Mouse (Mus musculus) forebrain, postnatal 0 days (tissue): ENCODE results near the gene Nol12. TPM values are rescaled to one million over a fixed set of nuclear protein-coding genes. Genes with fewer than 3 reads are reported as not detected.

Experiments used
- ATAC-seq: fragments of 200-750 bp; cut with Nextera tagmentation; 2 replicates; pipeline ENCODE4 v1.8.0; 2017; ENCODE audit warnings: mild to moderate bottlenecking, moderate library complexity
- DNase-seq: peaks from one replicate; pipeline ENCODE4 v3.0.0-alpha.2; 2015
- H3K27ac ChIP-seq: fragments of 300-500 bp; sonication (generic); 2 replicates; pipeline ENCODE4 v1.5.1; 2014; ENCODE audit warnings: low read depth, mild to moderate bottlenecking, antibody characterized with exemption, low read length, moderate library complexity, mixed read lengths
- H3K27me3 ChIP-seq: fragments of 300-500 bp; sonication (generic); 2 replicates; pipeline ENCODE4 v1.6.1; 2014; ENCODE audit warnings: mild to moderate bottlenecking, low read length, mixed read lengths; ENCODE audit not compliant: insufficient read depth
- H3K36me3 ChIP-seq: fragments of 300-500 bp; sonication (generic); 2 replicates; pipeline ENCODE4 v1.6.1; 2014; ENCODE audit warnings: mild to moderate bottlenecking, moderate library complexity; ENCODE audit not compliant: insufficient read depth
- H3K4me1 ChIP-seq: fragments of 300-500 bp; sonication (generic); 2 replicates; pipeline ENCODE4 v1.6.1; 2014; ENCODE audit warnings: antibody characterized with exemption; ENCODE audit not compliant: insufficient read depth
- H3K4me2 ChIP-seq: fragments of 300-500 bp; sonication (generic); 2 replicates; pipeline ENCODE4 v1.6.1; 2014; ENCODE audit warnings: low read depth, mild to moderate bottlenecking, moderate library complexity
- H3K4me3 ChIP-seq: fragments of 300-500 bp; sonication (generic); 2 replicates; pipeline ENCODE4 v1.5.1; 2014; ENCODE audit warnings: low read depth, low read length, mixed read lengths
- H3K9ac ChIP-seq: fragments of 300-500 bp; sonication (generic); 2 replicates; pipeline ENCODE4 v1.6.1; 2014; ENCODE audit warnings: mild to moderate bottlenecking
- H3K9me3 ChIP-seq: fragments of 300-500 bp; sonication (generic); 2 replicates; pipeline ENCODE4 v1.6.1; 2016; ENCODE audit warnings: low read length
- CTCF ChIP-seq: sonication (generic); IDR thresholded peaks from 2 replicates; pipeline ENCODE4 v1.5.1; 2016; ENCODE audit warnings: antibody characterized with exemption, control low read depth, low read depth
- WGBS: fragments of 180-500 bp; shearing (Covaris S2); extraction: QIAGEN DNeasy Blood & Tissue Kit; methylation state at CpG from one replicate; pipeline ENCODE4 v1.1.7; 2014; 5-methylcytosine and 5-hydroxymethylcytosine counted together
- polyA plus RNA-seq: library from polyadenylated mRNA; unstranded; fragments of >200 nt; fragmentation: Nextera tagmentation; extraction: Ambion mirVana; gene quantifications from 2 replicates; pipeline ENCODE4 v1.2.1, GENCODE M21; 2015
- total RNA-seq: library from RNA; depleted of rRNA; stranded (reverse); fragments of >200 nt; gene quantifications from 2 replicates; pipeline ENCODE4 v1.2.3, GENCODE M21; 2014

The Nol12 gene
- total and polyA plus RNA-seq, 2 experiments from 2014 or later, result 17.6 to 60.3 TPM

GRCm38 (mm10) chr15:78908399-78908798, 26.3 kb upstream of the Nol12 start:
- Histone ChIP-seq H3K27me3 (no peaks in the 10 kb centered on the region), H3K4me1 (peaks cover 5% of the 10 kb centered on the region; the same call in 1 of the 2 replicates), H3K4me2 (no peak overlapping the region), H3K36me3 (no peaks in the 10 kb centered on the region; the same call in 1 of the 2 replicates), H3K9me3 (no peaks in the 10 kb centered on the region), H3K27ac (no peak overlapping the region), H3K4me3 (no peak overlapping the region), H3K9ac (no peak overlapping the region)
- no peak for DNase-seq
- no peak for ATAC-seq
- TF ChIP-seq CTCF, result no peak
- WGBS, result 79% methylated on average over 7 of the region's 7 CpGs

- 89% methylated on average over 8 of the region's 8 CpGs for WGBS
- no peak for ATAC-seq
Observed at GRCm38 (mm10) chr15:78908982-78909381, 25.8 kb upstream of the Nol12 start.

DNA sequence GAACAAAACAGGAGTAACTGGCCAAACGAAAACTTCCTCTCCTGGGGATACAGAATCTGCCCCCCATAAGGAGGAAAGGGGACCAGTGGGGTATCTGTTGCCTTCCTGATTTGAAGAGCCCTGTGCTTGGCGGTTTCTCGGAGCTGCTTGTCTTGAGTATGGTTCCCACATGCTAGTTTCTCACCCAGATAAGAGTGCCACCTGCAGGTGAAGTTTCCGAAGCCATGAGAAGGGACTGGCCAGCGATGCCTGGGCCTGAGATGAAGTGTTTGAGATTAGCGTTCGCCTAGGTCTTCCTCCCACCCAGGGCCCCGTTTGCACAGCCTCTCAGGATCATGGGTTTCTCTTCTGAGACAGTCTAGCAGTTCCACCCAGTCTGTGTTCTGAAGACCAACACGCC, 22.7 kb upstream of the Nol12 start:
- Histone ChIP-seq H3K9me3 (no peaks in the 10 kb centered on the region), H3K4me2 (no peak overlapping the region), H3K27ac (no peak overlapping the region), H3K27me3 (no peaks in the 10 kb centered on the region), H3K4me1 (peaks cover 25% of the 10 kb centered on the region), H3K4me3 (no peak overlapping the region), H3K36me3 (no peaks in the 10 kb centered on the region; the same call in 1 of the 2 replicates), H3K9ac (no peak overlapping the region)
- ATAC-seq, result no peak
- WGBS, result 29% methylated on average over 9 of the region's 9 CpGs
- peak; percentile 30 for DNase-seq
- peak; percentile 61 for TF ChIP-seq CTCF

More at GRCm38 (mm10) chr15:78908982-78909381, 25.8 kb upstream of the Nol12 start:
- Histone ChIP-seq H3K9ac (no peak overlapping the region), H3K27ac (no peak overlapping the region), H3K4me1 (peaks cover 5% of the 10 kb centered on the region; the same call in 1 of the 2 replicates), H3K9me3 (no peaks in the 10 kb centered on the region), H3K36me3 (no peaks in the 10 kb centered on the region; the same call in 1 of the 2 replicates), H3K27me3 (no peaks in the 10 kb centered on the region), H3K4me2 (no peak overlapping the region), H3K4me3 (no peak overlapping the region)
- DNase-seq, result no peak
- no peak for TF ChIP-seq CTCF

DNA sequence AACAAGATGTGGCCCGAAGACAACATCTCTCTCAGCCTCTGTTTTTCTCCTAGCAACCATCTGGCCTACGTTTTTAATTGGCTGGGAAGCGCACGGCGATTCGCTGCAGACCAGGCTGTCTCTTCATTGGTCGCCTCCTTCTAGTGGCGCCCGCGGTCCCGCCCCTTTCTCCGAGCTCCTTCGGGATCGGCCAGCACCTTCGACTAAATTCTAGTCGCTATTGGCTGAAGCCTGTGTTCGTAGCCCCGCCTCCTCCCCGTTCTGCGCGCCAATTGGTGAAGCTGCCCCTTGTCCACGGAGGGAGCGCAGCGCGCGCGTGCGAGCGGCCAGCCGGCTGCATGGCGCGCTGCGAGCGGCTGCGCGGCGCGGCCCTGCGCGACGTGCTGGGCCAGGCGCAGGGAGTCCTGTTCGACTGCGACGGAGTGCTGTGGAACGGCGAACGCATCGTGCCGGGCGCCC, 21.1 kb upstream of the Nol12 start, which contains the start of gene Pdxp:
Gene Pdxp (plus strand): TSS at position 288 of the 459 bp plus-strand sequence.
- Histone ChIP-seq H3K4me1 (peaks cover 25% of the 10 kb centered on the region), H3K9me3 (no peaks in the 10 kb centered on the region), H3K36me3 (0 out of 2 replicates have a peak, but pooled peaks cover 6% of the 10 kb centered on the region), H3K27me3 (no peaks in the 10 kb centered on the region), H3K4me3 (peak within 1 kb of the TSS; percentile 72), H3K9ac (peak within 1 kb of the TSS; percentile 83), H3K4me2 (peak within 1 kb of the TSS; percentile 84), H3K27ac (peak within 1 kb of the TSS; percentile 98)
- peak; percentile 99 for DNase-seq
- TF ChIP-seq CTCF, result no peak
- ATAC-seq, result peak; percentile 96
- under 1% methylated on average over 34 of the region's 51 CpGs for WGBS

DNA sequence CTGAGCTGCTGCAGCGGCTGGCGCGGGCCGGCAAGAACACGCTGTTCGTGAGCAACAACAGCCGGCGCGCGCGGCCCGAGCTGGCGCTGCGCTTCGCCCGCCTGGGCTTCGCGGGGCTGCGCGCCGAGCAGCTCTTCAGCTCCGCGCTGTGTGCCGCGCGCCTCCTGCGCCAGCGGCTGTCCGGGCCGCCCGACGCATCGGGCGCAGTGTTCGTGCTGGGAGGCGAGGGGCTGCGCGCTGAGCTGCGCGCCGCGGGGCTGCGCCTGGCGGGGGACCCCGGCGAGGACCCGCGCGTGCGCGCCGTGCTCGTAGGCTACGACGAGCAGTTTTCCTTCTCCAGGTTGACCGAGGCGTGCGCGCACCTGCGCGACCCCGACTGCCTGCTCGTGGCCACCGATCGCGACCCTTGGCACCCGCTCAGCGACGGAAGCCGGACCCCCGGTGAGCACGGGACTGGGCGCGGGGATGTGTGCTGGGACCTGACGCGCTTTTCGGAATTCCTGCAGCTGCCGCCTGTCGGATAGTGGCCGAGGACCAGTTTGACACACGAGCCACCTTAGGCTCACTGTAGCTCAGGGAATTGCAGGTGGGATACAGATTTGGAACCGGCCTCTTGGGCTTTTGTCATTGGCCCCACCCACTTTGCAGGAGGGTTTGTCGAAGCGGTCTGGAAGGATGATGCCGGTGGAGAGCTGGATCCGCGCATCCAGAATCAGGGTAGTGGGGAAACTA, 20.5 kb upstream of the Nol12 start:
- peaks cover 25% of the 10 kb centered on the region for H3K4me1 ChIP-seq
- ATAC-seq, result peak; percentile 77
- TF ChIP-seq CTCF, result no peak
- peak overlapping the region; percentile 83 for H3K9ac ChIP-seq
- H3K9me3 ChIP-seq, result no peaks in the 10 kb centered on the region
- peak overlapping the region; percentile 72 for H3K4me3 ChIP-seq
- peak overlapping the region; percentile 84 for H3K4me2 ChIP-seq
- H3K27me3 ChIP-seq, result no peaks in the 10 kb centered on the region
- H3K27ac ChIP-seq, result peak overlapping the region; percentile 98
- peak; percentile 85 for DNase-seq
- peaks cover 10% of the 10 kb centered on the region; the same call in 1 of the 2 replicates for H3K36me3 ChIP-seq
- WGBS, result under 1% methylated on average over 80 of the region's 87 CpGs

- no peak for ATAC-seq
- peaks cover 25% of the 10 kb centered on the region for H3K4me1 ChIP-seq
- no peaks in the 10 kb centered on the region for H3K27me3 ChIP-seq
- peaks cover 17% of the 10 kb centered on the region for H3K36me3 ChIP-seq
- H3K4me2 ChIP-seq, result peak overlapping the region; percentile 84
- H3K9ac ChIP-seq, result peak overlapping the region; percentile 83
- peak; percentile 17 for DNase-seq
- peak overlapping the region; percentile 98 for H3K27ac ChIP-seq
- no peak for TF ChIP-seq CTCF
- peak overlapping the region; percentile 72 for H3K4me3 ChIP-seq
- WGBS, result 43% methylated on average over 8 of the region's 8 CpGs
- H3K9me3 ChIP-seq, result no peaks in the 10 kb centered on the region
Observed at GRCm38 (mm10) chr15:78914823-78915659, 19.7 kb upstream of the Nol12 start.
